Mouse (Mus musculus): ENCODE measurements around the gene Msln.

GRCm38 (mm10) chr17:25751446-25751845 lies 2.7 kb downstream of the Msln start:
- TF ChIP-seq CTCF (IDR thresholded peaks at IDR 0.05; ENCODE audit: extremely low read depth, insufficient read depth, insufficient read length, insufficient replicate concordance) (no peak), POLR2A (IDR thresholded peaks at IDR 0.05; ENCODE audit: low read depth, low read length) (no peak)
